Mouse (Mus musculus) limb, embryonic 13.5 days (tissue): Measurements from ENCODE around the gene AC124502.3. TPM values are rescaled to one million over a fixed set of nuclear protein-coding genes. Genes with fewer than 3 reads are reported as not detected.

Experiments used
- ATAC-seq: fragments of 200-750 bp; cut with Nextera tagmentation; 2 replicates; pipeline ENCODE4 v1.8.0; 2017; ENCODE audit warnings: low read depth, moderate number of reproducible peaks, moderate TSS enrichment; ENCODE audit not compliant: low FRiP score
- H3K27ac ChIP-seq: fragments of 300-500 bp; sonication (generic); 2 replicates; pipeline ENCODE4 v1.5.1; 2015; ENCODE audit warnings: inconsistent platforms, mild to moderate bottlenecking, moderate library complexity
- H3K27me3 ChIP-seq: fragments of 300-500 bp; sonication (generic); 2 replicates; pipeline ENCODE4 v1.6.1; 2015; ENCODE audit warnings: mild to moderate bottlenecking, inconsistent platforms
- H3K36me3 ChIP-seq: fragments of 300-500 bp; sonication (generic); 2 replicates; pipeline ENCODE4 v1.6.1; 2015; ENCODE audit warnings: inconsistent platforms, mild to moderate bottlenecking, moderate library complexity
- H3K4me1 ChIP-seq: fragments of 300-500 bp; sonication (generic); 2 replicates; pipeline ENCODE4 v1.6.1; 2015; ENCODE audit warnings: inconsistent platforms
- H3K4me2 ChIP-seq: fragments of 300-500 bp; sonication (generic); replicated peaks from 2 replicates; pipeline ENCODE4 v1.6.1; 2015; ENCODE audit warnings: inconsistent platforms, mild to moderate bottlenecking, moderate library complexity
- H3K4me3 ChIP-seq: fragments of 300-500 bp; sonication (generic); 2 replicates; pipeline ENCODE4 v1.5.1; 2015; ENCODE audit warnings: moderate library complexity, mild to moderate bottlenecking, inconsistent platforms
- H3K9ac ChIP-seq: fragments of 300-500 bp; sonication (generic); 2 replicates; pipeline ENCODE4 v1.6.1; 2015; ENCODE audit warnings: mild to moderate bottlenecking, inconsistent platforms
- H3K9me3 ChIP-seq: fragments of 300-500 bp; sonication (generic); 2 replicates; pipeline ENCODE4 v1.6.1; 2016; ENCODE audit warnings: inconsistent platforms
- WGBS: fragments of 180-500 bp; shearing (Covaris S2); methylation state at CpG from one replicate; pipeline ENCODE4 v1.1.7; 2015; 5-methylcytosine and 5-hydroxymethylcytosine counted together
- polyA plus RNA-seq: library from polyadenylated mRNA; unstranded; fragments of >200 nt; fragmentation: Nextera tagmentation; extraction: Ambion mirVana; gene quantifications from 2 replicates; pipeline ENCODE4 v1.2.1, GENCODE M21; 2015

Gene AC124502.3
- polyA plus RNA-seq, 1 experiment from 2014 or later = 3.7 TPM

DNA sequence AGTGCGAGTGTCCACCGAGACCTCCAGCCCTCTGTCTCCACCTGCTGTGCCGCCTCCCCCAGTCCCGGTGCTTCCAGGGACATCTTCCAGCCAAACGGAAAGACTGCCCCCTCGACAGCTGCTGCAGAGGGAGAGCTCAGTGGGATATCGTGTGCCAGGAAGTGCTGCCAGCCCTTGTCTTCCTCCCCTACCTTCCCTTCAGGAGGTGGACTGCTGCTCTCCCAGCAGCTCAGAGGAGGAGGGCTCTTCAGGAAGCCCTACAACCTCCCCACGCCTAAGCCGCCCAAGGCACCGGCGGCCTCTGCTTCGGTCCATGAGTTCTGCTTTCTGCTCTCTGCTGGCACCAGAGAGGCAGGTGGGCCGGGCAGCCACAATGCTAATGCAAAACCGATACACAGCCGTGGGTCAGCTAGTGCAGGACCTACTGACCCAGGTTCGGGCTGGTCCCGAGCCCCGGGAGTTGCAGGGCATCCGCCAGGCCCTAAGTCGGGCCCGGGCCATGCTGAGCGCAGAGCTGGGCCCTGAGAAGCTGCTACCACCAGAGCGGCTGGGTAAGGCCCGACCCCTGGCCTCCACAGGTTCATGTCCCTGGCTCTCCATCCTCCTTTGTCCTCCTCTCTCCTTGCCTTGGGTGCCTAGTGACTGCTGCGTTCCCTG lies 13.6 kb downstream of the AC124502.3 start:
- no peak overlapping the region for H3K9ac ChIP-seq

GRCm38 (mm10) chr19:5052853-5053252 lies 14.2 kb downstream of the AC124502.3 start:
- Histone ChIP-seq H3K9ac (no peak overlapping the region), H3K27ac (no peak overlapping the region), H3K27me3 (peaks cover 63% of the 10 kb centered on the region), H3K4me3 (no peak overlapping the region), H3K36me3 (peaks cover 18% of the 10 kb centered on the region), H3K4me1 (peaks cover 32% of the 10 kb centered on the region), H3K9me3 (no peaks in the 10 kb centered on the region), H3K4me2 (no peak overlapping the region)
- WGBS = 56% methylated on average over 17 of the region's 17 CpGs
- no peak for ATAC-seq

More for the DNA sequence above, 13.6 kb downstream of the AC124502.3 start:
- WGBS = 27% methylated on average over 25 of the region's 25 CpGs
- Histone ChIP-seq H3K4me2 (peak overlapping the region; percentile 23; the same call in 1 of the 2 replicates), H3K4me1 (peaks cover 31% of the 10 kb centered on the region), H3K36me3 (peaks cover 24% of the 10 kb centered on the region), H3K9me3 (no peaks in the 10 kb centered on the region), H3K4me3 (no peak overlapping the region), H3K27me3 (peaks cover 63% of the 10 kb centered on the region), H3K27ac (no peak overlapping the region)
- no peak for ATAC-seq

DNA sequence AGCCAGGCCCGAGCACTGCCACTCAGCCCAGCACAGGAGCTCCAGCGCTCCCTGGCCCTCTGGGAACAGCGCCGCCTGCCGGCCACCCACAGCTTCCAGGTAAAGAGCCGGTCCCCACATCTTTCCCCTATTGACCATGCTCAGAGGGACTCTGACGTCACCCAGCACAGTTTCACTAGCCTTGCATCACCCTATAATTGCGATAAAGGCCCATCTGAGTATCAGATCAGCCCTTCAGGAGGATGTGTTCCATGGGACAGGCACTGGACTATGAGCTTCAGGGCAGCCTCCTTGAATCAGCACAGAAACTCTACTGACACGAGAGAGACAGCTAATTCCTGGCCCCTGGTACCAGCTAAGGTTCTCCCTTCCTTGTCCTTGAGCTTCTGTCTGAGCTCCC lies 15.2 kb downstream of the AC124502.3 start:
- Histone ChIP-seq H3K9ac (no peak overlapping the region), H3K4me1 (peaks cover 42% of the 10 kb centered on the region), H3K27ac (no peak overlapping the region), H3K4me2 (no peak overlapping the region), H3K36me3 (peaks cover 8% of the 10 kb centered on the region), H3K9me3 (no peaks in the 10 kb centered on the region), H3K4me3 (no peak overlapping the region), H3K27me3 (peaks cover 63% of the 10 kb centered on the region)
- WGBS = 19% methylated on average over 9 of the region's 9 CpGs
- ATAC-seq = no peak

- ATAC-seq = no peak
- no peaks in the 10 kb centered on the region for H3K9me3 ChIP-seq
Measured at GRCm38 (mm10) chr19:5056251-5056650, 17.6 kb downstream of the AC124502.3 start.

DNA sequence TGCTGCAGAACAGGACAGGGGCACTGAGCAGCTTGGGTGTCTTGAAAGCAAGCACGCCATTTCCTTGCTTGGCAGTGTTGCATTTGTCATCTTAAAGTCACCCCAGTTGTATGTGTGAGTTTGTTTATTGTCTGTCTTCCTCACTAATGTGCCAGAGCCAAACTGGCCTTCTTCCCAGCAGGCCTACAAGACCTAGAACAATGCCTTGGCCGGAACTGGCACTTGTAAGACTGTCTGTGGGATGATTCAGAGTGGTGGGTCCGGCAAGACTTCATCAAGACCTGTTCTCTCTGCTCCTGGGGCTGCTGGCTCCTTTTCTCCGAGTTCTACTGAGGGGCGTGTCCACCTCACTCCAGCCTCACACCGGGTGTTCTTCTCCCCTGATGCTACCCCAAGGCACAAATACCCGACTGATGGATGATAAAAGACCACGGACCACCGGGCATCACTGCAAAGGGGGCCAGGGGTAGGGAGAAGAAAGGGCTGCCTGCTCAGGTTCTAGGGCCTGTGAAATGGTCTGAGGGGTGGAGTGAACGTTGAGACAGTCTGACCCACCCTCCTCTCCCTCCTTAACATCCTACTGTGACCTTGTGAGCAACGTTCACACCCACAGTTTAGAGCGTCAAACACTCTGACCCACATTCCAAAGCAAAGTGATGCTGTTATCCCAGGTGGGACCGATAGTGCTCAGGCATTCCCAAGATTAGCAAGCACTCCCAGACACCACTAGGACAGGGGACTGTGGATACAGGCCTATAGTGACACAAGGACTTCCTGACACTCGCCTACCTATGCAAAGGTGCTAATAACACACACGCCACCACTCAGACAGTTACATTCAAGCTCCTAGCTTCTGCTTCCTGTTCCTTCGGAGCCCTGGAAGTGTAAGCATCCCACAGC lies 19.4 kb downstream of the AC124502.3 start:
- no peak overlapping the region; the same call in 1 of the 2 replicates for H3K27ac ChIP-seq

More at GRCm38 (mm10) chr19:5056251-5056650, 17.6 kb downstream of the AC124502.3 start:
- Histone ChIP-seq H3K27ac (no peak overlapping the region), H3K27me3 (peaks cover 43% of the 10 kb centered on the region), H3K4me2 (peak overlapping the region; percentile 25; the same call in 1 of the 2 replicates), H3K36me3 (no peaks in the 10 kb centered on the region), H3K4me1 (peaks cover 47% of the 10 kb centered on the region), H3K4me3 (no peak overlapping the region), H3K9ac (no peak overlapping the region)
- WGBS = 8% methylated on average over 6 of the region's 6 CpGs

GRCm38 (mm10) chr19:5058801-5059771 lies 20.4 kb downstream of the AC124502.3 start:
- Histone ChIP-seq H3K27ac (no peak overlapping the region; the same call in 1 of the 2 replicates), H3K36me3 (no peaks in the 10 kb centered on the region), H3K4me3 (no peak overlapping the region), H3K27me3 (peaks cover 15% of the 10 kb centered on the region), H3K9ac (peak overlapping the region; percentile 32), H3K4me1 (peaks cover 43% of the 10 kb centered on the region), H3K9me3 (no peaks in the 10 kb centered on the region), H3K4me2 (0 out of 2 replicates have a peak overlapping the region, but pooled peaks have one; percentile 9)
- ATAC-seq = no peak
- 19% methylated on average over 10 of the region's 10 CpGs for WGBS

More for the DNA sequence above, 19.4 kb downstream of the AC124502.3 start:
- Histone ChIP-seq H3K27me3 (peaks cover 24% of the 10 kb centered on the region), H3K4me2 (no peak overlapping the region), H3K36me3 (no peaks in the 10 kb centered on the region), H3K4me3 (no peak overlapping the region), H3K9ac (peak overlapping the region; percentile 32; the same call in 1 of the 2 replicates), H3K4me1 (peaks cover 43% of the 10 kb centered on the region), H3K9me3 (no peaks in the 10 kb centered on the region)
- WGBS = 26% methylated on average over 16 of the region's 16 CpGs
- ATAC-seq = no peak

DNA sequence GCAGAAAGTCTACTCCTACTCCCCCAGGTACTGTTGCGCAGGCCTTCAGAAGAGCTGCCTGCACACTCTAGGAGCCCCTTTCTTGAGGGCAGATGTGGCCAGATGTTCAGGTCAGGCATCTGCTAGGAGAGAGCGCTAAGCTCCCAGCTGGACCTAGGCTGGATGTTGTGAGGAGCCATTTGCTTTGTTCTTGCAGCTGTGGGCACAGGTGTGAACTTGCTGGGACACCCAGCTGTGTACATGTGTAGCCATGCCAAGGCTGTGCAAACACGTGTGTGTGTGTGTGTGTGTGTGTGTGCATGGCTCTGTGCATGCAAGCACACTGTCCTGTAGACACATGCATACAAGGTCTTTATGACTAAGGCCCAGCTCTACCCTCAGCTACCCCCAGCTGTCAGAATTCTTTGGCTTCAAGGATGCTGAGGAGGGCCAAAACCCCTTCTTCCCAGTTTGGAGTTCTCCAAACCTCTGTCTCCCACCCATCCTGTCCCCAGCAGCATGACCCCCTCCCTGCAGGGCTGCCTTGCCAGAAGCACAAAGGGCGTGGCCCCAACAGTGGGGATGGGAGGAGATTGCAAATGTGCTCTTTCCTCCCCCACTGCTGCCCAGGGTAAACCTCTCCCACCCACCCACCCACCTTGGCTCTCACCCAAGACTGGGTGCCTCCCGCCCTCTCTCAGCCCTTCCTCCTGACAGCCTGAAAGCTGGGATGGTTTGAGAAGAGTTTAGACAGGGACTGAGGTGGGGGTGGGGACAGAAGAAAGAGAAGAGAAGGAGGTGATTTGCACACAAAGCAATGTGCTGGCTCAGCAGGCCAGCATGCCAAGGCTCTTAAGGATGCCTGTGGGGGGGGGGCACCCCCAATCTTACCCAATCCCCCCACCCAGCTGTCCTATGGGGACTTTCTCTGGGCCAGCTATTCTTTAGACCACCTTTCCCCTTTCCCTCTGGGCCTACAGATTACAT lies 22.0 kb downstream of the AC124502.3 start:
- 26% methylated on average over 5 of the region's 5 CpGs for WGBS
- Histone ChIP-seq H3K4me1 (peaks cover 51% of the 10 kb centered on the region), H3K4me2 (no peak overlapping the region), H3K27me3 (no peaks in the 10 kb centered on the region), H3K9ac (no peak overlapping the region), H3K9me3 (no peaks in the 10 kb centered on the region), H3K36me3 (no peaks in the 10 kb centered on the region), H3K4me3 (no peak overlapping the region), H3K27ac (peak overlapping the region; percentile 44; the same call in 1 of the 2 replicates)
- ATAC-seq = peak; percentile 39; the same call in 1 of the 2 replicates

DNA sequence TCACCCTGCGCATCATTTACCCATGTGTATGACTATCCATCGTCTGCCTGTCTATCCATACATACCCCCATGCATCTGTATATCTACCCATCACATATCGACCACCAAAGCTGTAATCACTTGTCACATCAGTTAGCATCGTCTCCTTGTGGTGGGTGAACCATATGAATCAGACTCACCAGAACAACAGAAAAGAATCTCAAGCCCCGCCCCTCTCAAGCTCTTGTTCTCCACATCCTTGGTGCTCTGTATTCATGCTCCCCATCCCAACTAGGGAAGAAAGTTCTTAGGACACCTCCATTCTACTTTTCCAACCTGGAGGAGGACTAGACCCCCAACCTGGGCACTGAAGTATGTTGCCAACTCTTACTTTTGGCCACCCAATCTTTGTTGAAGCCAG lies 23.4 kb downstream of the AC124502.3 start:
- Histone ChIP-seq H3K27me3 (no peaks in the 10 kb centered on the region), H3K27ac (no peak overlapping the region), H3K9me3 (no peaks in the 10 kb centered on the region), H3K4me3 (no peak overlapping the region), H3K4me2 (no peak overlapping the region), H3K9ac (no peak overlapping the region), H3K36me3 (no peaks in the 10 kb centered on the region), H3K4me1 (peaks cover 51% of the 10 kb centered on the region)
- ATAC-seq = no peak
- 88% methylated on average over 5 of the region's 5 CpGs for WGBS

- no peak overlapping the region for H3K4me3 ChIP-seq
- no peak overlapping the region for H3K27ac ChIP-seq
- 46% methylated on average over 6 of the region's 6 CpGs for WGBS
- H3K4me1 ChIP-seq = peaks cover 56% of the 10 kb centered on the region
- no peaks in the 10 kb centered on the region for H3K9me3 ChIP-seq
- H3K27me3 ChIP-seq = no peaks in the 10 kb centered on the region
- no peak overlapping the region for H3K4me2 ChIP-seq
- no peaks in the 10 kb centered on the region for H3K36me3 ChIP-seq
- ATAC-seq = no peak
- H3K9ac ChIP-seq = no peak overlapping the region
Measured at GRCm38 (mm10) chr19:5062446-5062845, 23.8 kb downstream of the AC124502.3 start.

- no peak overlapping the region for H3K4me3 ChIP-seq
- H3K4me1 ChIP-seq = peaks cover 53% of the 10 kb centered on the region
- no peak overlapping the region for H3K27ac ChIP-seq
- WGBS = 72% methylated on average over 7 of the region's 7 CpGs
- ATAC-seq = no peak
- H3K9ac ChIP-seq = 0 out of 2 replicates have a peak overlapping the region, but pooled peaks have one; percentile 19
- H3K36me3 ChIP-seq = no peaks in the 10 kb centered on the region
- no peaks in the 10 kb centered on the region; the same call in 1 of the 2 replicates for H3K27me3 ChIP-seq
- no peak overlapping the region for H3K4me2 ChIP-seq
- H3K9me3 ChIP-seq = no peaks in the 10 kb centered on the region
Measured at GRCm38 (mm10) chr19:5065104-5065503, 26.4 kb downstream of the AC124502.3 start.
